Mouse (Mus musculus) brain, embryonic 14.5 days (tissue): Measurements from ENCODE around the gene Hdac11.

Experiments used
- CTCF ChIP-seq: fragments of 200-500 bp; IDR thresholded peaks from 2 replicates; pipeline ENCODE4 v1.5.1; 2012; ENCODE audit warnings: inconsistent platforms, mild to moderate bottlenecking, moderate library complexity, borderline replicate concordance; ENCODE audit not compliant: insufficient read depth, insufficient read length; ENCODE audit errors: extremely low read depth
- POLR2A ChIP-seq: fragments of 200-500 bp; IDR thresholded peaks from 2 replicates; pipeline ENCODE4 v1.6.1; 2012; ENCODE audit warnings: mild to moderate bottlenecking, inconsistent platforms, borderline replicate concordance; ENCODE audit not compliant: poor library complexity, insufficient read depth, insufficient read length, severe bottlenecking; ENCODE audit errors: extremely low read depth

DNA sequence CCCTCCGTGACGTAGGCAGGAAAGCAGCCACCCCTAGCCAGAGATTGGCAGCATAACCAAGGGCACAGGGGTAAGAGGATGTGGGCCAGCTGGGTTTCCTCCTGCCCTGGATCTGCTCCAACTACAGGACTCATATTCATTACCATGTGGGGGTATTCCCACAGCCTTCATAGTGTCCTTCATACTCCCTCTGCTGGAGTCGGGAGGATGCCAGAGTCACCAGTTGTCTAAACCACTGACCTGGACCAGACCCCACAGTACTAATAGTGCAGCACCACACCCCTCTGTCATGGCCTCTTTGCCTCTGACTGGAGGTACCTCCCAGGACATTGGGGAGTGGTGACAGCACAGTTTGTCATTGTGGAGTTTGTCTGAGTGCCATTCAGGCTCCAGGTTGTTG is 17.7 kb downstream of the Hdac11 start:
- TF ChIP-seq CTCF: no peak
- TF ChIP-seq POLR2A: no peak
